Mouse (Mus musculus): ENCODE results near the gene Kbtbd12.

DNA sequence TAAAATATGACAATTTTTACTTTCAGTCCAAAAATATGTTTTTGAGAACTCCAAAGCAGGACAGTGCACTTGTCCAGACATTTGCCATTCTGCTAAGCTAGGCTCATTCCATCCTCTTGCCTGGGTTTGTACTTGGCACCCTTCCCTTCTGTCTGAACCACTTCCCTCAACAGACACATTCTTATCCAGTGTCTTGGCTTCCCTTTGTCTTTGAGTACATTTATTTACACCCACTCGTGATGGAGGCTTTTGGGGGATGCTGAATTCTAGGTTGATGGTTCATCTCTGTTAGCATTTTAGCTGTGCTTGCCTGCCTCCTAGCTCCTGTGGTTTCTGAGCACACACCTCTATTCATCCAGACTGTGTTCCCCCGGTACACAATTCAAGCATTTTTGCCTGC is 31.3 kb downstream of the Kbtbd12 start:
- TF ChIP-seq CTCF (conservative IDR thresholded peaks at IDR 0.05 in 1 of 2, IDR thresholded peaks at IDR 0.05 in 1 of 2; ENCODE audit: low read depth in 2 of 2, low read length in 2 of 2) (no peak), USF2 (conservative IDR thresholded peaks at IDR 0.05; ENCODE audit: low read depth, low read length) (no peak), CHD2 (IDR thresholded peaks at IDR 0.05; ENCODE audit: low read length) (no peak), MAX (IDR thresholded peaks at IDR 0.05; ENCODE audit: low read length) (no peak), NRF1 (IDR thresholded peaks at IDR 0.05; ENCODE audit: low read depth, low read length) (no peak), BHLHE40 (IDR thresholded peaks at IDR 0.05; ENCODE audit: low read depth, low read length) (no peak), ZC3H11A (IDR thresholded peaks at IDR 0.05; ENCODE audit: low read depth, low read length) (no peak), EP300 (IDR thresholded peaks at IDR 0.05; ENCODE audit: low read length) (no peak)

Data from CH12.LX (cell line).